Mouse (Mus musculus) cerebellum, adult 2 months (tissue): ENCODE data around the gene Efcab6.

Experiments used
- CTCF ChIP-seq: fragments of 200-500 bp; IDR thresholded peaks from 2 replicates; pipeline ENCODE4 v1.5.1; 2011; ENCODE audit warnings: low read depth, mild to moderate bottlenecking, control low read depth, low read length, moderate library complexity, borderline replicate concordance; ENCODE audit not compliant: insufficient read depth
- POLR2A ChIP-seq: fragments of 200-500 bp; IDR thresholded peaks from 2 replicates; pipeline ENCODE4 v1.6.1; 2011; ENCODE audit warnings: low read length, control low read depth, borderline replicate concordance; ENCODE audit not compliant: insufficient read depth

DNA sequence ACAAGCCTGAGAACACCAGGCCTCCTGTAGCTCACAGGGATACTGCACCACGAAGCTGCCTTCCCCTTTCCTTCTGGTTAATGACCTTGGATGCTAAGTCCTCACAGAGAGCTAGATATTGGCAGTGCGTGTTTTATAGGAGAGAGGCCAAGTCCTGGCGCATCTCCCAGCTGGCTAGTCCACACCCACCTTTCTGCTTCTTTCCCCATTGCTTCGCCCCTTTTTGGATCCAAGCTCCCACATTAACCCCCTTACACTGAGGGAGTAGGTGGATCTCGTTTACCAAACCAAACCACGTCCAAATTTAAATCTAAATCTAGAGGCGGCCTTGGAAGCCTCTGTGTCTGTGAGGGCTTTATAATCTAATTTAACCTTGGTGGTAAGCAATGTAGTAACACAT lies 170.9 kb downstream of the Efcab6 start:
- TF ChIP-seq POLR2A (no peak), CTCF (no peak)
